Mouse (Mus musculus) midbrain, embryonic 11.5 days (tissue): ENCODE data around the gene Tgfbr1. TPM values are rescaled to one million over a fixed set of nuclear protein-coding genes. Genes with fewer than 3 reads are reported as not detected.
A peak's percentile ranks its signal among the peaks of the same experiment; 100 is the strongest.

Experiments
- ATAC-seq: fragments of 200-750 bp; cut with Nextera tagmentation; 2 replicates; pipeline ENCODE4 v1.8.0; 2017; ENCODE audit warnings: moderate TSS enrichment, moderate library complexity; ENCODE audit not compliant: low FRiP score
- DNase-seq: peaks from one replicate; pipeline ENCODE4 v3.0.0; 2015; ENCODE audit warnings: low spot score; ENCODE audit errors: missing footprints
- H3K27ac ChIP-seq: fragments of 300-500 bp; sonication (generic); 2 replicates; pipeline ENCODE4 v1.5.1; 2014; ENCODE audit warnings: low read depth, low read length
- H3K27me3 ChIP-seq: fragments of 300-500 bp; sonication (generic); 2 replicates; pipeline ENCODE4 v1.6.1; 2014; ENCODE audit warnings: mild to moderate bottlenecking, low read length, moderate library complexity, mixed read lengths; ENCODE audit not compliant: control insufficient read depth, insufficient read depth
- H3K36me3 ChIP-seq: fragments of 300-500 bp; sonication (generic); 2 replicates; pipeline ENCODE4 v1.6.1; 2014; ENCODE audit warnings: mild to moderate bottlenecking, low read length, moderate library complexity, mixed read lengths; ENCODE audit not compliant: control insufficient read depth, insufficient read depth
- H3K4me1 ChIP-seq: fragments of 300-500 bp; sonication (generic); 2 replicates; pipeline ENCODE4 v1.6.1; 2014; ENCODE audit warnings: low read length; ENCODE audit not compliant: control insufficient read depth, insufficient read depth
- H3K4me2 ChIP-seq: fragments of 300-500 bp; sonication (generic); 2 replicates; pipeline ENCODE4 v1.6.1; 2014; ENCODE audit warnings: mild to moderate bottlenecking, moderate library complexity
- H3K4me3 ChIP-seq: fragments of 300-500 bp; sonication (generic); 2 replicates; pipeline ENCODE4 v1.5.1; 2014; ENCODE audit warnings: low read depth, low read length
- H3K9ac ChIP-seq: fragments of 300-500 bp; sonication (generic); 2 replicates; pipeline ENCODE4 v1.6.1; 2014; ENCODE audit warnings: low read length
- H3K9me3 ChIP-seq: fragments of 300-500 bp; sonication (generic); 2 replicates; pipeline ENCODE4 v1.6.1; 2016; ENCODE audit warnings: low read length; ENCODE audit not compliant: control insufficient read depth
- WGBS: fragments of 180-500 bp; shearing (Covaris S2); extraction: QIAGEN DNeasy Blood & Tissue Kit; methylation state at CpG from one replicate; pipeline ENCODE4 v1.1.7; 2014; 5-methylcytosine and 5-hydroxymethylcytosine counted together
- polyA plus RNA-seq: library from polyadenylated mRNA; unstranded; fragments of >200 nt; fragmentation: Nextera tagmentation; extraction: Ambion mirVana; gene quantifications from 2 replicates; pipeline ENCODE4 v1.2.1, GENCODE M21; 2014

The Tgfbr1 gene
- polyA plus RNA-seq = 121 and 133 TPM in 2 replicates

DNA sequence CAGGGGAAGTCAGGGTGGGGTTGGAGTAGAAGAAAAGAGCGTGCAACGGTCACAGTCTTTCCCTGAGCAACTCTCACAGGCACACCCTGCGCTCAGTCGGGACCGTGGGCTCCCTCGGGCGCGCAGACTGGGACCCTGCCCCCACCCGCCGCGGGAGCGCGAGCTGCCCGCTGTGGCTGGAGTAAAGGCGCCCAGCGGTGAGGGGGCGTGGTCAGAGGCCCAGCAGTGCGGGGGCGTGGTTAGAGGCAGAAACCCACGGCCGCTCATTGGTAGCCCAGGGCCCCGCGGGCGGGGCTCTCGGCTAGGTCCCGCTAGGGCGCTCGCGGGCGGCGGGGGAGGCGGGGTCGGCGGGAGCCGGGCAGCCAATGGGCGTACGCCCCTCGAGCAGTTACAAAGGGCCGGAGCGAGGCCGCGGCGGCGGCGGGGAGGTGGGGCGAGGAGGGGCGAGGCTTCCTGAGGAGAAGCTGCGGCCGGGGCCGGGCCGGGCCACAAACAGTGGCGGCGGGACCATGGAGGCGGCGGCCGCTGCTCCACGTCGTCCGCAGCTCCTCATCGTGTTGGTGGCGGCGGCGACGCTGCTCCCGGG, at the start of gene Tgfbr1:
Tgfbr1 (plus strand) TSS at position 420 of the 586 bp plus-strand sequence.
- peak within 1 kb of the TSS; percentile 96 for H3K27ac ChIP-seq
- H3K4me3 ChIP-seq = peak within 1 kb of the TSS; percentile 94
- no peaks in the 10 kb centered on the region for H3K36me3 ChIP-seq
- peak within 1 kb of the TSS; percentile 98 for H3K9ac ChIP-seq
- H3K4me1 ChIP-seq = peaks cover 17% of the 10 kb centered on the region
- under 1% methylated on average over 51 of the region's 65 CpGs for WGBS
- H3K4me2 ChIP-seq = peak within 1 kb of the TSS; percentile 96
- H3K27me3 ChIP-seq = no peaks in the 10 kb centered on the region
- DNase-seq = peak; percentile 99
- no peaks in the 10 kb centered on the region for H3K9me3 ChIP-seq
- peak; percentile 98 for ATAC-seq

DNA sequence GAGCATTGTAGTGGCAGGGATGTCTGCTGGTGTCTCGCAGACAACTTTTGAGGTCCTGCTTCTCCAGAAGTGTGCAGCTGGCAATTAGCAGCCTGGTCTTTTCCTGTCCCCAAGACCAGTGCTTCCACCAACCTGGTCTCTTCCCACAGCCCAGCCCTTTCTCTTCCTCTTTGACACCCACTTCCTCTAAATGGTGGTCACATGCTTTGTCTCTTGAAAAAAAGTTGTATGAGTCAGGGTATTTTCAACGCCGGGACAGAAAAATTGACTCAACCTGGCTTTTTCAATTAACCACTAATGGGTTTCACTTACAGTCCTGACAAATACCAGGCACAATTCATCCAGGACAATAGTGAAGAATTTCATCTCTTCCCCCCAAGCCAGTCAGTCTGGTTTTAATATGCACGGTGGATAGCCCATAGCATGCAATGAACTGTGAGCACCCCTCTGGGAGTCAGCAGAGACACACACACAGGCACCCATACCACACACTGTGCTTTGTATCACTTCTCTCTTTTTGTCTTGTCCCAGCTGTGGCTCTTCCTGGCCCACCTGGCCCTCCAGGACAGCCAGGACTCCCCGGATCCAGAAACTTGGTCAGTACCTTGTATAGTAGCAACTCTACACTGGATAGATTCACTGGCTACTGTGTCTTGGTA, 49.6 kb upstream of the Tgfbr1 start:
- Histone ChIP-seq H3K9me3 (no peaks in the 10 kb centered on the region; the same call in 1 of the 2 replicates), H3K4me1 (no peaks in the 10 kb centered on the region), H3K36me3 (no peaks in the 10 kb centered on the region), H3K9ac (no peak overlapping the region), H3K4me3 (no peak overlapping the region), H3K27ac (no peak overlapping the region), H3K4me2 (no peak overlapping the region), H3K27me3 (no peaks in the 10 kb centered on the region)
- ATAC-seq = no peak
- no peak for DNase-seq
- whole genome bisulfite sequencing = 86% methylated on average over 5 of the region's 5 CpGs

GRCm38 (mm10) chr4:47309886-47310625, 43.0 kb upstream of the Tgfbr1 start:
- Histone ChIP-seq H3K4me2 (no peak overlapping the region), H3K27ac (no peak overlapping the region), H3K9ac (no peak overlapping the region), H3K27me3 (no peaks in the 10 kb centered on the region), H3K4me1 (no peaks in the 10 kb centered on the region), H3K9me3 (no peaks in the 10 kb centered on the region), H3K36me3 (no peaks in the 10 kb centered on the region), H3K4me3 (no peak overlapping the region)
- ATAC-seq = no peak
- DNase-seq = no peak
- 86% methylated on average over 12 of the region's 12 CpGs for WGBS

DNA sequence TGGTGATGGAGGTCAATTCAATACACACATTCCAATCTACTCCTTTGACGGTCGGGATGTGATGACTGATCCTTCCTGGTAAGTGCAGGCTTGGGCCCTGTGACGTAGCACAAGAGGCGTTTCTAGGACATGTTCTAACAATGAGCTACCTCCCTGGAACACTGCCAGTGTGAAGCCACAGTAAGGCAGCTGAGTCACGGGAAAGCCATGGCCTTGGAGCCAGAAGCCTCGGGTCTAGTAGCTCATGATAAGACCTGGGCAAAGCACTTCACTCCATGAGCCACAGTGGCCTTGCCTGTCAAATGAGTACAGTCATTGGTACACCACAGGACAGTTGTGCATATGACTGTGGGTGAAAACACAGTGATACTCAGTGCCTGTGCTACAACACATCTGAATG, 42.2 kb upstream of the Tgfbr1 start:
- Histone ChIP-seq H3K9me3 (no peaks in the 10 kb centered on the region), H3K9ac (no peak overlapping the region), H3K4me3 (no peak overlapping the region), H3K4me1 (no peaks in the 10 kb centered on the region), H3K27ac (no peak overlapping the region), H3K36me3 (no peaks in the 10 kb centered on the region), H3K4me2 (no peak overlapping the region), H3K27me3 (no peaks in the 10 kb centered on the region)
- ATAC-seq (no peak), DNase-seq (no peak)
- WGBS = 87% methylated on average over 6 of the region's 6 CpGs

DNA sequence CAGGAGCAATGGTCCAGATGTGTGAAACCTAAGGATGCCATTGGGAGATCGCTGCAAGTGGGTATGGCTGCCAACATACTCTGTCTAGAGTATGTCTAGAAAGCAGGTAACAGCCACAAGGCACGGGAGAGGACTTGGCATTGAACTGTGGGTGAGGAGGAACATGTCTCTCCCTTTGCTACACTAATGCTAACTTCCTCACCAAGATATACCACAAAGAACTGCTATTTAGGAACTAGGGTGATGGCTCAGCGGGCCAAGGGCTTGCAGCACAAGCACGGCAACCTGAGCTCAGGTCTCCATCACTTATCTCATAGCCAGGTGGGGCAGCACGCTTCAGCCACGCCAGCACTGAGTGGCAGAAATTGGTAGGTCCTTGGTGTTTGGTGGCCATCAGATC, 41.6 kb upstream of the Tgfbr1 start:
- no peak for ATAC-seq
- no peak overlapping the region for H3K4me2 ChIP-seq
- no peak overlapping the region for H3K9ac ChIP-seq
- WGBS = 84% methylated on average over 6 of the region's 6 CpGs
- no peaks in the 10 kb centered on the region for H3K27me3 ChIP-seq
- no peak overlapping the region for H3K4me3 ChIP-seq
- no peaks in the 10 kb centered on the region for H3K9me3 ChIP-seq
- no peak for DNase-seq
- H3K4me1 ChIP-seq = no peaks in the 10 kb centered on the region
- H3K27ac ChIP-seq = no peak overlapping the region
- no peaks in the 10 kb centered on the region for H3K36me3 ChIP-seq

- no peaks in the 10 kb centered on the region for H3K27me3 ChIP-seq
- no peak overlapping the region for H3K9ac ChIP-seq
- no peak overlapping the region for H3K27ac ChIP-seq
- H3K36me3 ChIP-seq = no peaks in the 10 kb centered on the region
- H3K9me3 ChIP-seq = no peaks in the 10 kb centered on the region
- 73% methylated on average over 7 of the region's 7 CpGs for WGBS
- H3K4me2 ChIP-seq = no peak overlapping the region
- DNase-seq (no peak), ATAC-seq (no peak)
- no peaks in the 10 kb centered on the region for H3K4me1 ChIP-seq
- H3K4me3 ChIP-seq = no peak overlapping the region
Measured at GRCm38 (mm10) chr4:47311929-47312328, 41.1 kb upstream of the Tgfbr1 start.

GRCm38 (mm10) chr4:47312676-47313075, 40.3 kb upstream of the Tgfbr1 start:
- no peak for DNase-seq
- no peak for ATAC-seq
- H3K4me1 ChIP-seq = no peaks in the 10 kb centered on the region
- no peak overlapping the region for H3K27ac ChIP-seq
- no peak overlapping the region for H3K4me2 ChIP-seq
- H3K9me3 ChIP-seq = no peaks in the 10 kb centered on the region
- WGBS = 84% methylated on average over 14 of the region's 14 CpGs
- no peak overlapping the region for H3K4me3 ChIP-seq
- no peak overlapping the region for H3K9ac ChIP-seq
- H3K36me3 ChIP-seq = no peaks in the 10 kb centered on the region
- no peaks in the 10 kb centered on the region for H3K27me3 ChIP-seq

DNA sequence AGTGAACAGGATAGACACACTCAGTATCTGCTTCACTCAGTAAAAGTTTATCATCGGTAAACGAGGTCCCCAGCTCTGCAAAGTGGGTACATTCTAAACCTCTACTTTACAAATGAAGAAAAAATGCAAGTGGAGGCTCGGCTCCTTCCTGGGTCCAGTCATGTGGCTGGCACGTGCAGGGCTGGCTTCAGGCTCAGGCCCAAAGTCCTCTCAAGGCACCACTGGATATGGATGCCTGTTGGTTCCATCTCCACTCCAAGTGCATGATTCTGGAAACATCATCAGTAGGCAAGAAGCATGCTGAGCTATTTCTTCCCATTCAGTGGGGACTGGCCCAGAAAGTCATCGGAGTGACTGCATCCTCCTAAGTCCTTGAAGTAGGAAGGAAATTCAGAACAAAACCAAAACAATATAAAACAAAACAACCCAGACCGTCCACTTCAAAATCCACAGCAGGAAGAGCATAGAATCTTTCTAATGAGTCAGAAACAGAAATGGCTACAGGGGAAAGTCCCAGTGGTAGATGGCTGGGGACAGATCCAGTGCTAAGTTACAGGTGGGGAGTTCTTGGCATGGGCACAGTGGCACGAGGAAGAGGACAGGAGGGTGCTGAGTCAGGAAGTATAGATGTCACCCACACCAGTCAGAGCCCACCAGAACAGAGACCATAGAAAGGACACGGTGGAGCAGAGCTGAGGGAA, 39.2 kb upstream of the Tgfbr1 start:
- H3K4me1 ChIP-seq = no peaks in the 10 kb centered on the region
- H3K27ac ChIP-seq = no peak overlapping the region
- 84% methylated on average over 8 of the region's 8 CpGs for WGBS
- H3K27me3 ChIP-seq = no peaks in the 10 kb centered on the region
- no peak overlapping the region for H3K4me3 ChIP-seq
- ATAC-seq (no peak), DNase-seq (no peak)
- H3K9ac ChIP-seq = no peak overlapping the region
- H3K9me3 ChIP-seq = no peaks in the 10 kb centered on the region
- H3K4me2 ChIP-seq = no peak overlapping the region
- no peaks in the 10 kb centered on the region for H3K36me3 ChIP-seq

DNA sequence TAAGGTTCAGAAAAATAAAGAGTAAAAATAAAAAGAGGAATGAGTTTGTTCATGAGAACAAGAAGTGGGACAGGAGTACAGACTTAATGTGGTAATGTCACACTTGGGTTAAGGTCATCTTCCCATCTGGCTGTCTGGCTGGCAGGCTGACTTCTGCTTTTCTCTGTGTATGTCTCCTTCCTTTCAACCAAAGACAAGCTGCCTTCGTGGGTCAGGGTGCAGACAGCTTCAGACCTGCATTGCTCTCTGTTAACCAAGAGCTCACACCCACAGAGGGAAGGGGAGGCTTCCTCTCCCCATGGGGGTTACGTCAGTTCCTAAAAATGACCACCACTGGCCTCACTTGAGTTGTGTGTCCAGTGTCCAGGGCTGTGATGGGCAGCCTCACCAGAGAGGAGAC, 37.6 kb upstream of the Tgfbr1 start:
- no peak overlapping the region for H3K27ac ChIP-seq
- no peak for ATAC-seq

More for the DNA sequence above, 37.6 kb upstream of the Tgfbr1 start:
- Histone ChIP-seq H3K4me3 (no peak overlapping the region), H3K36me3 (no peaks in the 10 kb centered on the region), H3K4me1 (no peaks in the 10 kb centered on the region), H3K4me2 (no peak overlapping the region), H3K9me3 (no peaks in the 10 kb centered on the region), H3K9ac (no peak overlapping the region), H3K27me3 (no peaks in the 10 kb centered on the region)
- WGBS = 81% methylated on average over 2 of the region's 2 CpGs
- no peak for DNase-seq
